ENCODE assay signal across 9 mouse cellular contexts in the genomic region with DNA sequence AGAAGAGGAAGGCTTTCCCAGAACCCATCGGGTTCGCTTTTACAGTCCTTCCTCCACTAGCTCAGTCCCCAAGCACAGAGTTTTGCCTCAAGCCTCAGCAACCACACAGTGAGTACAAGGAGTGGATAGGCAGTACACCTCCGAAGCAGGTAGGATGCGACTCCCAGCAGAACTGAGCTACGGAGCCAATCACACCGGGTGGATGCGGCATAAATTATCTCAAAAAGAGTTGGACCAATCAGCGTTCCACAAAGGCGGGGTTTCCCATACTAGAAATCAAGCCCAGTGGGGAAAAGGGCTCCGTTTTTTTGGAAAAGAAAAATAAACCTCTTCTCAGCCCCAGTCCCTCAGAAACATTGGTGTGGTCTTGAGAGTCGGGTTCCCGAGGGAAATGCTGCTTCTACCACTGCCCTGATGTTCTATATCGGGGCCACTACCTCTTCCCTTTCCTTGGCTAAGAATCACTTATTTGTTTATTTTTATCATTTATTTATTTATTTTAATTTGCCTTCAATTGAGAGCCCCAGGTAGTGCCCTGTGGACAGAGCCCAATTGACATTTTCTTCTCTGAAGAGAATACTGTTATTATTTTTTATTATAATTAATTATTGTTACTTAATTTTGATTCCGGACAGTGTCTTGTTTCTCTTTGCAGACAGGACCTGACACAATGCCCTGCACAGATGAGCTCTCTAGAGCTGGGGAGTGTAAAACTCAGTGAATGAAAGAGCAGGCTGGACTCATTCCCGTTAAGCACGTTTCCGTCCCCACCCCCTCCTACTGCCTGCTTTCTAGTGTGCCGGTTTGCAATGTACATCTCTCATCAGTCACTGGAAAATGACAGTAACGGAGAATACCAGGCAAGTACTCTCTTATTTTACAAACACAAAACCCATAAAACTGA. TPM values are rescaled to one million over a fixed set of nuclear protein-coding genes. Genes with fewer than 3 reads are reported as not detected.
A peak's percentile ranks its signal among the peaks of the same experiment; 100 is the strongest.
DNase-seq lines count a peak whose midpoint lies in the region; ATAC-seq and TF ChIP-seq lines count a peak whose summit lies in the region.
"Had no signal": no experiment of that assay in that cellular context is flagged by ENCODE, and none has a peak within 500 bp of the region (broad histone marks: within the 10 kb centered on the region; RNA-seq: fewer than 3 reads in every experiment).

Gabrg1 (minus strand) TSS at position 426 of the 904 bp plus-strand sequence.

- no peak for DNase-seq in lung, adult 2 months
- peak; percentile 58 for DNase-seq in embryo, embryonic 9.5 days (ENCODE audit: extremely low spot score)
- peak; percentile 47 for DNase-seq in right cerebral cortex, postnatal 4 days
- no peak for DNase-seq in gastrocnemius, adult 18-20 months (ENCODE audit: low spot score)
- DNase-seq in lung, postnatal 4 days, result no peak

- no peak within 1 kb of the TSS for H3K9ac ChIP-seq in lung, embryonic 16.5 days (ENCODE audit: low read length)
- H3K9ac ChIP-seq in hindbrain, embryonic 16.5 days (ENCODE audit: low read depth, low read length), result peak within 1 kb of the TSS; percentile 56
- H3K9ac ChIP-seq in limb, embryonic 12.5 days (replicated peaks), result no peak within 1 kb of the TSS

- H3K9me3 ChIP-seq in lung, embryonic 16.5 days (ENCODE audit: control insufficient read depth, low read length), result no peaks in the 10 kb centered on the region
- no peaks in the 10 kb centered on the region for H3K9me3 ChIP-seq in hindbrain, embryonic 16.5 days (ENCODE audit: control insufficient read depth, low read length)
- no peaks in the 10 kb centered on the region for H3K9me3 ChIP-seq in limb, embryonic 12.5 days

- ATAC-seq in lung, embryonic 16.5 days (ENCODE audit: low read depth), result no peak
- ATAC-seq in hindbrain, embryonic 16.5 days, result peak; percentile 93
- ATAC-seq in limb, embryonic 12.5 days (ENCODE audit: insufficient number of reproducible peaks, insufficient read depth, low FRiP score, low TSS enrichment, low read depth), result peak; percentile 90

- no peaks in the 10 kb centered on the region for H3K36me3 ChIP-seq in lung, embryonic 16.5 days (ENCODE audit: control insufficient read depth, insufficient read depth, low read length)
- no peaks in the 10 kb centered on the region for H3K36me3 ChIP-seq in hindbrain, embryonic 16.5 days (ENCODE audit: control insufficient read depth, insufficient read depth, low read length)
- no peaks in the 10 kb centered on the region for H3K36me3 ChIP-seq in limb, embryonic 12.5 days

- peak within 1 kb of the TSS; percentile 21; the same call in 1 of the 2 replicates for H3K4me2 ChIP-seq in lung, embryonic 16.5 days (ENCODE audit: low read depth, low read length)
- peak within 1 kb of the TSS; percentile 84 for H3K4me2 ChIP-seq in hindbrain, embryonic 16.5 days (ENCODE audit: low read length)
- H3K4me2 ChIP-seq in limb, embryonic 12.5 days, result peak within 1 kb of the TSS; percentile 58

- TF ChIP-seq POLR2A in lung, adult 2 months (IDR thresholded peaks at IDR 0.05; ENCODE audit: borderline replicate concordance, extremely low read depth, low read depth, low read length), result no peak

- TF ChIP-seq CTCF in lung, adult 2 months (IDR thresholded peaks at IDR 0.05; ENCODE audit: insufficient read depth, low read length), result no peak

- WGBS in lung, embryonic 16.5 days, result 8% methylated on average over 19 of the region's 19 CpGs
- 4% methylated on average over 19 of the region's 19 CpGs for WGBS in lung, adult 2 months
- WGBS in hindbrain, embryonic 16.5 days, result under 1% methylated on average over 19 of the region's 19 CpGs
- 4% methylated on average over 19 of the region's 19 CpGs for WGBS in limb, embryonic 12.5 days

- no peak within 1 kb of the TSS for H3K4me3 ChIP-seq in lung, embryonic 16.5 days (ENCODE audit: low read length)
- H3K4me3 ChIP-seq in lung, adult 2 months (replicated peaks; ENCODE audit: extremely low read depth, low read depth, low read length), result no peak within 1 kb of the TSS
- peak within 1 kb of the TSS; percentile 55 for H3K4me3 ChIP-seq in hindbrain, embryonic 16.5 days (ENCODE audit: low read length)
- H3K4me3 ChIP-seq in limb, embryonic 12.5 days (replicated peaks), result peak within 1 kb of the TSS; percentile 31

- no peaks in the 10 kb centered on the region for H3K27me3 ChIP-seq in lung, embryonic 16.5 days (ENCODE audit: control insufficient read depth, insufficient read depth, low read depth, low read length)
- no peaks in the 10 kb centered on the region for H3K27me3 ChIP-seq in hindbrain, embryonic 16.5 days (replicated peaks; ENCODE audit: control insufficient read depth, insufficient read depth, low read length)
- H3K27me3 ChIP-seq in limb, embryonic 12.5 days, result peaks cover 2% of the 10 kb centered on the region; the same call in 1 of the 2 replicates

- H3K27ac ChIP-seq in lung, embryonic 16.5 days (ENCODE audit: low read length), result no peak within 1 kb of the TSS
- H3K27ac ChIP-seq in hindbrain, embryonic 16.5 days (ENCODE audit: low read depth, low read length), result peak within 1 kb of the TSS; percentile 79
- H3K27ac ChIP-seq in limb, embryonic 12.5 days, result no peak within 1 kb of the TSS

- no peaks in the 10 kb centered on the region for H3K4me1 ChIP-seq in lung, embryonic 16.5 days (replicated peaks; ENCODE audit: control insufficient read depth, insufficient read depth, low read length)
- H3K4me1 ChIP-seq in lung, adult 2 months (ENCODE audit: control insufficient read depth, insufficient read depth, low read length), result no peaks in the 10 kb centered on the region
- no peaks in the 10 kb centered on the region for H3K4me1 ChIP-seq in hindbrain, embryonic 16.5 days (ENCODE audit: control insufficient read depth, insufficient read depth, low read depth, low read length)
- peaks cover 6% of the 10 kb centered on the region; the same call in 1 of the 2 replicates for H3K4me1 ChIP-seq in limb, embryonic 12.5 days (replicated peaks)

RNA-seq across cellular contexts. Expression of gene Gabrg1, which starts in this region (rescaled TPM):
- polyA plus RNA-seq in lung, embryonic 16.5 days (2015; fragmentation: Nextera tagmentation; extraction: Ambion mirVana), result not detected in 2 replicates
- not detected in 2 replicates for polyA plus RNA-seq in lung, adult 2 months (2012; rRNA removed)
- polyA plus RNA-seq in hindbrain, embryonic 16.5 days (2015; fragmentation: Nextera tagmentation; extraction: Ambion mirVana), result 20.5 and 32.5 TPM in 2 replicates
- polyA plus RNA-seq in limb, embryonic 12.5 days (2016; fragmentation: Nextera tagmentation; extraction: Ambion mirVana), result 0.04 TPM in 1 of 2 replicates, not detected in the other
- total RNA-seq in gastrocnemius, adult 18-20 months (2021), result under 1 TPM; 0.07 to 0.09 TPM
- total RNA-seq: neutrophil, adult 5-6 weeks had no signal

Comparison
In these comparisons a context has a peak if more than half of its experiments do, and no peak if none do; other contexts are left out.
1. RNA of gene Gabrg1 (polyA plus RNA-seq): 20.5 to 32.5 TPM in hindbrain, embryonic 16.5 days; 0.04 TPM in limb, embryonic 12.5 days, not detected in lung, embryonic 16.5 days and not detected in lung, adult 2 months; every median in the first group is over 10 times any median in the second.
2. Peak in ATAC-seq, H3K4me3 ChIP-seq and H3K4me2 ChIP-seq in limb, embryonic 12.5 days; RNA of the gene not detected or under 1 TPM.
3. H3K4me2 ChIP-seq: peak in every context shown above with its lines; median percentile 84 in hindbrain, embryonic 16.5 days; 58 in limb, embryonic 12.5 days; 21 in lung, embryonic 16.5 days.
4. DNase-seq: peak in embryo, embryonic 9.5 days (single experiment) and right cerebral cortex, postnatal 4 days (single experiment); none in lung, adult 2 months (single experiment), gastrocnemius, adult 18-20 months (single experiment) and lung, postnatal 4 days (0 of 2).